Mouse (Mus musculus): Measurements from ENCODE around the gene Lpin2.

Gene Lpin2

DNA sequence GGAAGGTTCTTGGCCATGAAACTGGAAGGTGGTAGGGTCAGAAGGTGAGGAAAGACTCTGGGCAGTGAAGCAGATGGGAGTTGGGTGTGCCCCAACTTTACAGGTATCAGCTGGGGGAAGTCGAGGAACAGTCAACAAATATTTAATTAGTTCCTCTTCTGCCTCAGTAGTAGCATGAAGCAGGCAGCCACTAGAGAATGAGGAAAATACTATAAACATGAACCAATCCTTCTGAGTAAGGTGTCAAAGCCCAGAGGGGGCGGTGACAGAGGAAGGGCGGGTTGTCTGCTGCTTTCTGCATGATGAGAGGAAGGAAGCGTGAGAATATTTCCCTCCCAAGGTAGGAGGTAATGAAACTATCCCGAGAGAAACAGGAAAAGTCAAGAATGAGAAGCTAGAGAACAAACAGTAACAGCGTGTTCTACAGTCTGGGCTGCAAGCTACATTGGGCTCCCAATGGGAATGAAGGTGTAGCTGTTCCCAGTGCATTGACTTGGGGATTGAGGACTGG lies at the start of gene Lpin2:
Lpin2 (plus strand) TSS at position 350 of the 511 bp plus-strand sequence.
- peak; percentile 55 for DNase-seq (ENCODE audit: low read depth)

DNA sequence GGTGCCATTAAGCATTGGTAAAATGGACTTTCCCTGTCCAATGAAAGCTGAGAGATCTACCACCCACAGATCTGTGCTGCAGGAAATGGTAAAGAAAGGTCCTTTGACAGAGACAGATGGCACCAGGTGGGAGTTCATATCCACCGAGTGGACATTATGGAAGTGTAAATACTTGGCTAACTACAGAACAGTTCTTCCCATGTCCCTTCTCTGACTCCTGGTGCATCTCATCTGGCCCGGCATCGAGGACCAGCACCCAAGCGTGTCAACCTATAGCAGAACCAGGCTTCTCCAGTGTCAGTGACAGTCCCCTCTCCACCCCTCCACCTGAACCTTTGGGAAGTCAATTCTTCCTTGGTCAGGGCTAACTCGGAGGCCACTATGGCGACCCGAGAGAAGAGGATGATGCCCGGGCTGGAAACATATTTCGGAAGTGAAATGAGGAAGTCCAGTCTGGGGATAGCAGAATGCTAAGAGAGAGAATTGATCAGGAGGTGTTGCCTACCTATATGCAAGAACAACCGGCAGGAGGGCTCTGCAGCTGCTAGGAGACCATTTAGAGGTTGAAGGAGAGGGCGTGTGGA lies 49.4 kb upstream of the Lpin2 start:
- no peak for DNase-seq (ENCODE audit: low read depth)

DNA sequence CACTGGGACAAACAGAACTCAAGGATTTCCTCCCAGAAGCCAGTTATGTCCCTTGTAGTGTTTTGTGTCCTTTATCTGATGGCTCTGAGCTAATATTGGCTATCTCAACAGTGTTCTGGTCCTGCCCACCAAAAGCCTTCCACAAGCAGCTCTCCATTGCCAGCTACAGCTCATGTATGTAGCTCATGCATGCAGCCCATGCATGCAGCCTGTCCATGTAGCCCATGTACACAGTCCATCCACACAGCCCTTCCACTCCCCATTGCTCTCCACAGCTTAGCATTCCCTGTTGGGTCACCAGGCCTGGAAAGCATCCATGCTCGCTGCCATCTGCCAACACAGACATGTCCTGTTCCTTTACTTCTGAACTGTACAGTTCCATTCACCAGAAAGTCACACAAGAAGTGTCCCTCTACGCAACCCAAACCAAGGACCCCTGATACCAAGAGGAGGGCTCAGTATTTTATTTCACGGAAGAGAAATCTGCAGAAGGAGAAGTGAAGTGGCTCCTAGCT lies 47.9 kb upstream of the Lpin2 start:
- no peak for DNase-seq (ENCODE audit: low read depth)

DNA sequence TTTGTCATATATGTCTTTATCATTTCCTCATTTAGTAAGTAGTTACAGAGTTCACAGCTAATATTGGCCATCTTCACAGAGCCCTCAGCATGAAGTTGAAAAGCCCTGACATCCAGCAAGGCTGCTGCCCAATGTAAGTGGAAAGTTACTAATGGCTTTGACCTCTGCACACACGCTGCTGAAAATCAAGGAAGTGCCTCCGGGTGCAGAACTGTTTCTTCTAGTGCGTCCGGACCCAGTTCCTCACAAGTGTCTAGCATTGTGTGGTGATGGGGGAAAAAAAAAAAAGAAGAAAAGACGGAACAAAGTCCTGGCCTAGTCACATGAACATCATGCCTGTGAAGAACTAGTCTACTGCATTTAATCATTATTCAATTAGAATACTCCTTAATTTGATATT lies 47.3 kb upstream of the Lpin2 start:
- no peak for DNase-seq (ENCODE audit: low read depth)

DNA sequence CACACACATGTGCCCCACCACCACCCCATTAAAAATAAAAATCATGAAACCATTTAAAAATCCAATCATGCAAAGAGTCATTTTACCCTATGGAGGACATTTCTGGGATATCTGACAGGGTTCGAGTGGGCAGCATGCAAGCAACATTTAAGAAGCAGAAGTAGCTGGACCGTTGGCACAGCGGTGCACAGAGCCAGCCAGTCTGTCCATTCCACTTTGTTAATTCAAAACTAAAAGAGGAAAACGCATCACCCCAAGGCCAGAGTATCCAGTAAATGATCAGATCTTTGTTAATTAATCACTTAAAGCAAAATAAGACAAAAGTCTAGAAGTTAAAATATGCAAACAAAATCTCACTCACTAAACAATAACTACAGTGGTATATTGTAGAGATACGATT lies 46.5 kb upstream of the Lpin2 start:
- DNase-seq (ENCODE audit: low read depth): no peak

DNA sequence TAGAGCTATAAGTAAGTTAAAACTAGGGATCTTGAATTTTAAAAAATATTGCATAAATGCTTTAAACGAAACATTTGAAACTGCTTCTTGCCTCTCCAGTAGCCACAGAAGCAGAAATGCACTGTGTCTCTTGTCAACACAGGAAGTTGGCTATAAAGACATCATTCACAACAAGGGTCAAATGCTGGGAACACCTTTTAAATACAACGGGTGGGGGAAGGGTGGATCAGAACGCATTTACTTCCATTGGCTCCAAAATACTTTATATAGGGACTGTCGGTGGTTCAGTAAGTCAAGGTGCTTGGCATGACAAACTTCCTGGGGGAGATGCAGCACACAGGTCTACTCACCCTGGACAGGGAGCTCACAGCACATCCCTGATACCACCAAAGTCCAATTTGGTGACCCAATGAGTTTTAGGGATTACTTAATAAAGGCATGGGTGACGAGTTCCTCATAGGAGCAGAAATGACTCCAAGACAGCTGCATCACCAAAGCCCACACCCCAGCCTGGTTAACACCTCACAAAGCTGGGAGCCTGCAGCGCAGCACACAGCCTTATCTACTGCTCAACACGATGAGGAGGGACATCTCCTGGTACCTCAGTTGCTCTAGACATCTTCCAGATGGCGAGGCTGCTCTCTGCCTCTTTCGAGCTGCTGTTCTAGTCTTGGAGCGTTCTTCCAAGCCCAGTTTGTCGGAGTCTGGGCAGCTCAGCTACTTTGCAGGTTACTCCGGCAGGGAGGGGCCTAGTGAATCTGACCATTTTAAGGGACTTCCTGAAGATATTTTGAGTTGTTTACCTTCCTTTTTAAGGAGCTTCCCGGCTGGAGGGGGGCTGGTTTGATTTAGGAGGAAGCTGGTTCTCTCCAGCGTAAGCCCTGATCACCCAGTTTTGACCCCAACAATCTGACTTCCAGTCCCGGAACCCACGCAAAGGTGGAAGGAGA lies 45.7 kb upstream of the Lpin2 start:
- no peak for DNase-seq (ENCODE audit: low read depth)

DNA sequence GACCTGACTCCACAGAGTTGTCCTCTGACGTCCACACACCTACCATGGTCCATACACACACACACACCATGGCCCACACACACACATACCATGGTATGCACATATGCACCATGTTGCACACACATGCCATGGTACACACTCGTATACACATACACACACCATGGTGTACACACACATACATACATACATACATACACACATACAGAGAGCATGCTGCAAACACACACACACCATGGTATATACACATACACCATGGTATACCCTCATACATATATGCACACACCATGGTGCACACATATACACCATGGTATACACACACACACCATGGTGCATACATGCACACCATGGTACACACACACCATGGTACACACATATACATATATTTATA lies 45.0 kb upstream of the Lpin2 start:
- DNase-seq (ENCODE audit: low read depth): no peak

DNA sequence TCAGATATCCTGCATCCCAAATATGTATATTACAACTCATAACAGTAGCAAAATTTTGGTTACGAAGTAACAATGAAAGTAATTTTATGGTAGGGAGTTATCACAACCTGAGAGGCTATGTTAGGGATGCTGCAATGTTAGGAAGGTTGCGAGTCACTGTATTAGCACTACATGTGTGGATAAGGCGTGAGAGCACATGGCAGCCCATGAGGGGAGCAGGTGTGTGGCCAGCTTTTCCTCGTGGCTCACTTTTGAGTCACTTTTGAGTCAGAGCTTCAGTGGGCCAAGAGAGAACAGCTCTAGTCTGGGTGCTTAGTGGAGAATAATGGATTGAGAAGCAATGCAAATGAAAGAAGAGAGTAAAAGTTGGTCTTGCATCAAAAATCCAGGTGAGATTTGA lies 40.3 kb upstream of the Lpin2 start:
- DNase-seq (ENCODE audit: low read depth): no peak

DNA sequence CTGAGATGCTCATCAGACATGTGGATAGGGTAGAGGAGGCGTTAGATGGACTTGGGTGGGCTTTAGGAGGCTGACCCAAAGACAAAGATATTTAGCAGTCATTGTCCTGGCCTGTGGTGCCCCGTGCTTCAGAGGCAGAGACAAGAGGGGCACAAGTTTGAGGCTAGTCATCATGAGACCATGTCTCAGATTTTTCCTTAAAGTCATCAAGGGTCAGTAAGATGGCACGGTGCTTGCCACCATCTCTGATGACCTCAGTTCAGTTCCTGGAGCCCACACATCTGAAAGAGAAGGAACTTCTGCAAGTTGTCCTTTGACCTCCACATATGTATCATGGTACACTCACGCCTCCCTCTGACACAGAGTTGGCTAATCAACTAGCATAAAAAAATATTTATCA lies 39.2 kb upstream of the Lpin2 start:
- no peak for DNase-seq (ENCODE audit: low read depth)

DNA sequence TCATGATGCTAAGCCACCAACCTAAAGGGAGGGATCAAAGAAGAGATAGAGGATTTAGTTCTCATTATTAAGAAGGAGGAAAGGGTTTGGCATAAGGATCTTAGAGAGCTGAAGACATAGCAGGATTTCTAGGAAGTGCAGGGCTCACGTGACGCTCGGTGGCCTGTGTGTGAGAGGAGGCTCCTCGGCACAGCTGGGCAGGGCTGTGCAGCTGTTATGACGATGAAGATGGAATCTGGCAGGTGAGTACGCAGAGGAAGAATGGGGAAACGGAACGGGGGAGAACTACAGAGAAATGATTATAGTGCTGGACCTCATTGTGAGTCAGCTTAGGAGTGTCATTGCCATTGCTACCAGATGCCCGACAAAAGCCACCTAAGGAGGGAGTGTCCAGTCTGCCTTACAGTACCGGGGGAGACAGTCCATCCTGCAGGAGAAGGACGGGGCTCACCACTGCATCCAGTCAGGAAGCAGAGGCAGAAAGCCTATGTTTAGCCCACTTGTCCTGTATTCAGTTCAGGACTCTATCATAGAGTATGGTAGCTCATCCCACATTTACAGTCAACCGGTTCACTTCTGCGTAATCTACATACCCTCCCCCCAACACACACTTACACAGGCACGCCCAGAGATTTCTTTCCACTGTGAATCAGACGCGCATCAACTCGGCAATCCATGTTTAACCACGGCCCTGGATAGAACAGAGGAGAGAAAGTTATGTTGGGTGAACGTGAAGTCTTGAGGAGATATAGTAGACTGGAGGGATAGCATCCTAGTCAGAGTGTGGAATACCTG lies 37.8 kb upstream of the Lpin2 start:
- no peak for DNase-seq (ENCODE audit: low read depth)

DNA sequence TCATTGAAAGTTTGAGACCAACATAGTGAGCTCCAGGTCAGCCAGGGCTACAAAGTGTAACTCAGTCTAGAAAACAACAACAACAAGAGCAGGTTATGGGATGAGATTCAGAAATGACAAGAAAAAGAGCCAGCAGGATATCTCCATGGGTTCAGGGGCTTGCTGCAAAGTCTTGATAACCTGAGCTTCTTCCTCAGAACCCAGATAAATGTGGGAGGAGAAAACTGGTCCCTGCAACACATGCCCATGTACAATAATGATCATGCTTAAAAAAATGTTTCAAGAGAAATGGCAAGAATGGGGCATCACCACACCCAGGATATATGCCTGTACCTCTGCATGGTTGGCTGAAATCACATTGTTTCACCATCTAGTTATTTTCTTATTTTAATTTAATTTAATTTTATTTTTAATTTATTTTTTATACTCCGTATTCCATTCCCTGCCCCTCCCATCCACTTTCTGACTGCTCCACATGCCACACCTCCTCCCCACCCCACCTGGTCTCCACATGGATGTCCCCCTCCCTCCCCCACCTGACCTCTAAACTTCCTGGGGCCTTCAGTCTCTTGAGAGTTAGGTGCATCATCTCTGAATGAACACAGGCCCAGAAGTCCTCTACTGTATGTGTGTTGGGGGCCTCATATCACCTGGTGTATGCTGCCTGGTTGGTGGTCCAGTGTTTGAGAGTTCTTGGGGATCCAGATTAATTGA lies 37.0 kb upstream of the Lpin2 start:
- no peak for DNase-seq (ENCODE audit: low read depth)

DNA sequence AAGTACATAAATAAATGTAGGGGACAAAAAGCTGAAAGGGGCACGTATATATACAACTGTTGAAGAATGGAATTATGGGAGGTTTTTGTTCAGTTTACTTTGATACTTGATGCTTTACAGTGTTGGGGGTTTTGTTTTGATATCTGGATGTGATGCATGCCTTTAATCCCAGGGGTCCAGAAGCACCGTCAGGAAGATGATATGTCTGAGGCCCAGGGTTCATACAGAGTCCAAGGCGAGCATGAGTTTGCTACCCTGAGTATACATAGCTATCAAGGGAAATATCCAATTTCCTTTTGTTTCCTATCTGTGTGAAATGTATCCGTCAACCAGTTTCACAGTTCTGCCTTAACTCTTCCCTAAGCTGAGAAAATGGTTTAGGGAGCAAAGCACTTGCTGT lies 29.0 kb upstream of the Lpin2 start:
- DNase-seq (ENCODE audit: low read depth): no peak

DNA sequence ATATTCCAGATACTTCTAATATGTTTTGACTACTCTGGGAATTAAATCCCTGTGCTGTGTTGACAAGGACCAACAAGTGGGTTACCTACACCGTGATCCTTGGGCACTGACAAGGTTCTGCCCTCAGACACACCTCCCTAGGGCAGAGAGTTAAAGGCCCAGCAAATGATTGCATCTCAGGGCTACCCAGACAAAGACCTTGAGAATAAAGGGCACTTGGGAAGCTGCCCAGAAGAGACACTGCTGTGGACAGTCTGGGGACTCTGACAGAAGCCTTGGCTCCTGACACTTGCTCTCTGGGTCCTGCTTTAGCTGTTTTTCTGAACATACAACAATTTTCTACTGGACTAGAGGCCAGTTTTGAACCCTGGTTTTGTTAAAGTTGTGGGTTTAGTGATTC lies 27.1 kb upstream of the Lpin2 start:
- DNase-seq (ENCODE audit: low read depth): no peak

DNA sequence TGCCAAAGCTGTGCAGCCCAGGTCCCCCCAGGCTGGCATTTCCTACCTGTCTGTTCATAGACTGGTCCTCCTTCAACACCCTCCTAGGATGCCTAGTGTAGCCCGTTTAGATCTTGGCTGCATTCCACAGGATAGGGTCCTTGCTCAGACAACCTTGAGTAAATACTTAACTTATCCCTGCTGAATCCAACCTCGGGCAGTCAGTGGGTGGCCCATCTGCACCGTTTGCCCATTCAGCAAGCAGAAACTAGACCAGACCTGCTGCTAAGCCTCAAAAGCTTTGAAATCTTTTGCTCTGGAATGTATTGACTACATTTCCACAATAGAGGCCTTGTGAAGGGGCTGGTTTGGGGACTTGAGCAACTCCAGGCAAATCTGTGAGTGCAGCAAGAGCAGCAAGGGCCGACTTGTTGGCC lies 23.2 kb upstream of the Lpin2 start:
- no peak for DNase-seq (ENCODE audit: low read depth)

DNA sequence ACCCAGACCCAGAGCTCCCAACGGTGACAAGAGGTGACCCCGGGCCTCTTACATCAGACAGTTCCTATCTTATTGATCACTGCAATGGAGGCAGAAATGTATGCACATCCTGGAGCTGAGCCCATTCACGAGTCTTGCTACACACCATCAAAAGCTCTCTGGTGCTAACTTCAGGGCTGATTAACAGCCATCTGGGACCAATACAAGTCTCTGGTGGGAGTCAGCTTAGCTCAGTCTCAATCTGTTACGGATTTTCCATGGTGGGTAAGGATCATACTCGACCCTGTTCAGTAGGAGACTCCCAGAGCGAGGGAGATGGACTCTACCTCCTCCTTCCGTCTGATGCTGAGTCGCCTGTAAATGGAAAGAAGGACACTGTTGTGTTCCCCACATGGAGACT lies 22.6 kb upstream of the Lpin2 start:
- no peak for DNase-seq (ENCODE audit: low read depth)

DNA sequence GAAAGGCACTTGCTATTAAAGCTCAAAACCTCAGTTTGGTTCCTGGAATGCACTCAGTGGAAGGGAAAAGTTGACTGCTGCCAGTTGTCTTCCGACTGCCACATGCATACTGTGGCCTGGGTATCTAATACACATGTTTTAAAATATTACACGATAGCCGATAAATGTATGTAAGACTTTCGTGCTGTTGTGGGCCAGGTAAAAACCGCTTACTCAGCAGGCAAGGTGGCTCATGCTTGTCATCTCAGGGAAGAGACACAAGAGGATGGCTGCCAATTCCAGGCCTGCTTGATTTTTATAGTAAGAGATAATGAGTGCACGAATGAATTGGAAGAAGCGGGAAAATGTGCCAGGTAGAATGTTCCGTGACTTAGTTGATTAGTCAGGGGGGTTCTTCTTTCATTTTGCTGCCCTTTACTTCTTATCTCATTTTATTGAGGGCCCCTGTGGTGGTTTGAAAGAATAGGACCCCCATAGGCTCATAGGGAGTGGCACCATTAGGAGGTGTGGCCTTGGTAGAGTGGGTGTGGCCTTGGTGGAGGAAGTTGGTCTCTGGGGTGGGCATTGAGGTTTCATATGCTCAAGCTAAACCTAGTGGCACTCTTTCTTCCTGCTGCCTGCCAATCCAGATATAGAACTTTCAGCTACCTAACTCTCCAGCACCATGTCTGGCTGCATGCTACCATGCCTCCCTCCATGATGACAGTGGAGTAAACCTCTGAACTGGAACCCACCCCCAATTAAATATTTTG lies 21.9 kb upstream of the Lpin2 start:
- DNase-seq (ENCODE audit: low read depth): no peak

DNA sequence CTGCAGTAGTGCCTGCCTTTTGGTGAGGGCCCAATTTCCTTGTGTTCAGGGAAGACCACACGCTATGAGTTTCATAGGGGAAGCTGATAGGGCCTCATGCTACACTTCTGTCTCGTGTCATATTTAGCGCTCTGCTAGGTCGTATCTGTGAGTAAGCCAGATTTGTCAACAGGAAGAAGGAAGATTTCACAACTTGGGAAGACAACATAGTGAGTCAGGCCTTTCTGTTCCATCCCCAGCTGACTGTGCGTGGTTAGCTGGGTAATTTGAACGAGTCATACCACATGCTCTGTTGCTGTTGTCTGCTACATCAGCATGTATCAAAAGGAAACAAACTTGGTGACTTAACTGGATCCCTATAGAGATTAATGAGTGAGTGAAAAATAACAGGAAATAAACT lies 17.4 kb upstream of the Lpin2 start:
- DNase-seq (ENCODE audit: low read depth): no peak

DNA sequence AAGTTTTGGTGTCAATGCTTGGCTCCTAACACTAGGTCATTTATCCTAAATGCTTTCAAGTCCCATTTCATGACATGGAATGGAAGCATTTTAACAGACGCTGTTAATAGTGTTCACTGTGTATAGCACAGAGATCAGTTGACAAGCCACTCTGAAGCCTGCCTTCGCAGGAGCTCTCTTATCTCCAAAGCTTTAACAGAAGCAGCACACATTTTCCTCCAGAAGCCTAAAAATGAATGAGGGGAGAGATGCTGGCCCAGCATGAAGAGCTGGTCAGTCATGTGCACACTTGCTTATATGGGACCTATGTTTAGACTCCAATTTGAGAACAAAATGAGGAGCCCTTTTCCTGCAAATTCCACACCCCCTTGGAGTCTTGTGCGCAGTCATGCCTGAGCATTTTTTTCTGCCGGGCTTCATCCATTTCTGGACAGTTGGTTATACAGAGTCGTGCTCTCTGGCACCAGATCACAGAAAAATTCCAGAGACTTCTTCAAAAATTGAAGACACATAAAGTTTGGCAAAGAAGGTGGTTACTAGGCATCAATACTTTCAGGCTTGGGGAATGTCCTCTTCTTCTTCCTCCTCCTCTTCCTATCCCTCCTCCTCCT lies 14.1 kb upstream of the Lpin2 start:
- no peak for DNase-seq (ENCODE audit: low read depth)

DNA sequence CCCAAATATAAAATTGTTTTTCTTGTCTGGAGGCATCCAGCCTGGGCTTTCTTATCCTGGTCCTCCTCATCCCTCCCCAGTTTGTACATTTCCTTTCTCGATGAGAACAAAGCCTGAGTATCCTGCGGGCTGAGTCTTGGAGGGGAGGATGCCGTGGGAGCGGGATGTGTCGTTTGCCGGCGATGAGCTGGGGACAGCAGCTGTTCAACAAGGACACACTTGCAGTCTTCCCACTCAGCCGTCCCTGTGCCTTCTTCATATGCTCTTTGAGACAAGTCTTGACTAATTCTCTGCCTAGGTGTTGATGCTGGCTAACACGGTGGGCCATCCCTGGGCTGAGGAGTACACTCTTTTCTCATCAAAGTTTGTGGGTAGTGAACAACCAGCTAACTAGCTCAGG lies 13.5 kb upstream of the Lpin2 start:
- DNase-seq (ENCODE audit: low read depth): no peak

DNA sequence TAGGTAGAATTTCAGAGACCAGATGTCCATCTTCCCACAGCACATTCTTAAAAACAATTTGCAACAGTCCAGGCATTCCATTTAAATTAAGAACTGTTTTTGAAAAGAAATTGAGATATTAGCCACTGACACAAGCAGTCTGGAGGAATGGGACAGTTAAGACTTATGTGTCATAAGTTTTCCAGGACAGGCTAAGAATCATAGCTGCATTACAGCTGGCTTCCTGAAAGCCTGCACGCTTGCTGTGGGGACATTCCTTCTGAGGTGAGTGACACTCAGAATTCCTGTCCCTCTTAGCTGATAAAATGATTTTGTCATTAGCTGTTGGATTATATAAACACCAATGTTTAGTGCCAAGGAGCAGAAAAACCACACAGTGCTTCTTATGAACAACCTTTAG lies 12.7 kb upstream of the Lpin2 start:
- DNase-seq (ENCODE audit: low read depth): no peak

DNA sequence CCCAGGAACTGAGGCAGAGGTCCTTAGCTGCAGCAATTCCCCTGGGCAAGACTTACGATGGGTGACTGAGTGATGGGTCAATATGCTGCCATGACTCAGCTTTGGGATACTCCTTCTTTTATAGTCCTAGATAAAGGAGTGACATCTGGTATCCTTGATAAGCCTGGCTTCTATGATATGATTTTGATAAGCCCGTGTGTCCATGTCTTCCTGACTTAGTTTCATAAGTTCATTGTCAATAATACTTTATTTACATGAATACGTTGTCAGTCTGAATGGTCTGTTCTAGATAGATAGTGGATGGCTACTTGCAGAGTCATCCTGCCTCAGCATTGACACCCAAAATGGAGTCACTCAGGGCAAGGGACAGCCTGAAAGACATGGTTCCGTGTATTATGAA lies 11.2 kb upstream of the Lpin2 start:
- DNase-seq (ENCODE audit: low read depth): no peak

Measured in naive thymus-derived CD4-positive, alpha-beta T cell, adult 2 months (primary cell).